Comparison of ENCODE assay signal across 11 mouse cellular contexts in the genomic region with DNA sequence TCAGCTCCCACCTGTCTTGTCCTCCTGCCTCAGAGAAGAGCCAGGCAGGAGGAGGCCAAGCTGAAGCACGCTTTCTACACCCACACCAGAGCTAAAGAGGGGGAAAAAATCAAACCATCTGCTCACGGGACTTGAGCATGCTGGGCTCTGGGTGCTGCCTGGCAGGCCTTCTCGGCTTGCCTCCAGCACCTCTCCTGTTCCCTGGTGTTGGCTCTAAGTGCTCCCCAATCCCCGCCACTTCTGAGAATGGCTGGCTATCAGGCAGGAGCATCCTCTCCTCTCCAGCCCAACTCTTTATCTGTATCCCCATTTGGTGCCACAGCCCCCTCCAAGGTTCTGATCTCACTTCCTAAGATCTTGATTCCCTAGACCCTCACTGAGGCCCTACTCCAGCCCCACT. TPM values are rescaled to one million over a fixed set of nuclear protein-coding genes. Genes with fewer than 3 reads are reported as not detected.
A peak's percentile ranks its signal among the peaks of the same experiment; 100 is the strongest.
DNase-seq lines count a peak whose midpoint lies in the region; ATAC-seq and TF ChIP-seq lines count a peak whose summit lies in the region.
"Had no signal": no experiment of that assay in that cellular context is flagged by ENCODE, and none has a peak within 500 bp of the region (broad histone marks: within the 10 kb centered on the region; RNA-seq: fewer than 3 reads in every experiment).

No protein-coding gene starts in this region.

- H3K9me3 ChIP-seq in forebrain, embryonic 16.5 days (ENCODE audit: control insufficient read depth, low read length), result no peaks in the 10 kb centered on the region
- H3K9me3 ChIP-seq in forebrain, embryonic 13.5 days (replicated peaks), result no peaks in the 10 kb centered on the region
- H3K9me3 ChIP-seq in liver, embryonic 15.5 days (replicated peaks), result no peaks in the 10 kb centered on the region
- H3K9me3 ChIP-seq in midbrain, embryonic 11.5 days (ENCODE audit: control insufficient read depth, low read length), result no peaks in the 10 kb centered on the region

- H3K9ac ChIP-seq in forebrain, embryonic 16.5 days (replicated peaks; ENCODE audit: low read depth, low read length), result no peak overlapping the region
- no peak overlapping the region for H3K9ac ChIP-seq in forebrain, embryonic 13.5 days
- peak overlapping the region; percentile 56 for H3K9ac ChIP-seq in liver, embryonic 15.5 days
- H3K9ac ChIP-seq in midbrain, embryonic 11.5 days (ENCODE audit: low read length), result no peak overlapping the region

- peaks cover 34% of the 10 kb centered on the region for H3K4me1 ChIP-seq in forebrain, embryonic 16.5 days (replicated peaks; ENCODE audit: control insufficient read depth, insufficient read depth, low read length)
- H3K4me1 ChIP-seq in forebrain, embryonic 13.5 days, result peaks cover 13% of the 10 kb centered on the region
- H3K4me1 ChIP-seq in cerebellum, adult 2 months (ENCODE audit: control insufficient read depth, insufficient read depth, low read length), result peaks cover 42% of the 10 kb centered on the region
- peaks cover 100% of the 10 kb centered on the region for H3K4me1 ChIP-seq in liver, embryonic 15.5 days (replicated peaks)
- H3K4me1 ChIP-seq in midbrain, embryonic 11.5 days (ENCODE audit: control insufficient read depth, insufficient read depth, low read length), result peaks cover 8% of the 10 kb centered on the region; the same call in 1 of the 2 replicates

- TF ChIP-seq POLR2A in cerebellum, adult 2 months (IDR thresholded peaks at IDR 0.05; ENCODE audit: borderline replicate concordance, insufficient read depth, low read length), result no peak

- TF ChIP-seq CTCF in cerebellum, adult 2 months (IDR thresholded peaks at IDR 0.05; ENCODE audit: borderline replicate concordance, insufficient read depth, low read depth, low read length), result no peak

- H3K4me3 ChIP-seq in forebrain, embryonic 16.5 days (replicated peaks; ENCODE audit: low read length), result no peak overlapping the region
- H3K4me3 ChIP-seq in forebrain, embryonic 13.5 days, result no peak overlapping the region
- H3K4me3 ChIP-seq in cerebellum, adult 2 months (replicated peaks; ENCODE audit: insufficient read depth, low read depth, low read length), result no peak overlapping the region
- H3K4me3 ChIP-seq in liver, embryonic 15.5 days (replicated peaks), result peak overlapping the region; percentile 16
- no peak overlapping the region for H3K4me3 ChIP-seq in midbrain, embryonic 11.5 days (ENCODE audit: low read depth, low read length)

- H3K36me3 ChIP-seq in forebrain, embryonic 16.5 days (ENCODE audit: control insufficient read depth, insufficient read depth), result no peaks in the 10 kb centered on the region
- no peaks in the 10 kb centered on the region for H3K36me3 ChIP-seq in forebrain, embryonic 13.5 days (ENCODE audit: poor library complexity, severe bottlenecking)
- peaks cover 25% of the 10 kb centered on the region for H3K36me3 ChIP-seq in liver, embryonic 15.5 days (replicated peaks)
- no peaks in the 10 kb centered on the region for H3K36me3 ChIP-seq in midbrain, embryonic 11.5 days (ENCODE audit: control insufficient read depth, insufficient read depth, low read length)

- H3K27ac ChIP-seq in forebrain, embryonic 16.5 days (ENCODE audit: low read length), result peak overlapping the region; percentile 77
- H3K27ac ChIP-seq in forebrain, embryonic 13.5 days, result no peak overlapping the region
- peak overlapping the region; percentile 44 for H3K27ac ChIP-seq in cerebellum, adult 2 months (ENCODE audit: insufficient read depth, low read length)
- peak overlapping the region; percentile 99 for H3K27ac ChIP-seq in liver, embryonic 15.5 days (replicated peaks)
- H3K27ac ChIP-seq in midbrain, embryonic 11.5 days (ENCODE audit: low read depth, low read length), result no peak overlapping the region
- H3K27ac ChIP-seq: macrophage had no signal

- ATAC-seq in forebrain, embryonic 16.5 days, result peak; percentile 69
- ATAC-seq in forebrain, embryonic 13.5 days, result no peak; the same call in 1 of the 2 replicates
- peak; percentile 30 for ATAC-seq in liver, embryonic 15.5 days (ENCODE audit: insufficient read depth)
- ATAC-seq in midbrain, embryonic 11.5 days (ENCODE audit: low FRiP score), result no peak

- WGBS in forebrain, embryonic 16.5 days, result 73% methylated on average over 4 of the region's 4 CpGs
- WGBS in forebrain, embryonic 13.5 days, result 79% methylated on average over 4 of the region's 4 CpGs
- WGBS in cerebellum, adult 2 months, result 10% methylated on average over 4 of the region's 4 CpGs
- WGBS in liver, embryonic 15.5 days (ENCODE audit: insufficient replicate concordance), result 25% methylated on average over 4 of the region's 4 CpGs
- 90% methylated on average over 4 of the region's 4 CpGs for WGBS in midbrain, embryonic 11.5 days

- peak; percentile 60 to 78 for DNase-seq in cerebellum, adult 2 months
- peak; percentile 33 to 53 for DNase-seq in layer of hippocampus, postnatal 10 days (ENCODE audit: low spot score in 2 of 2)
- DNase-seq in yolk sac, embryonic 10.5 days (ENCODE audit: low spot score), result no peak
- no peak for DNase-seq in midbrain, embryonic 11.5 days (ENCODE audit: low spot score, missing footprints)
- no peak for DNase-seq in lung, postnatal 4 days
- DNase-seq: gastrocnemius, postnatal 10 days had no signal

- H3K27me3 ChIP-seq in forebrain, embryonic 16.5 days (replicated peaks; ENCODE audit: control insufficient read depth, insufficient read depth, low read length), result no peaks in the 10 kb centered on the region
- H3K27me3 ChIP-seq in forebrain, embryonic 13.5 days, result no peaks in the 10 kb centered on the region
- no peaks in the 10 kb centered on the region for H3K27me3 ChIP-seq in cerebellum, adult 2 months (ENCODE audit: control insufficient read depth, insufficient read depth, low read length)
- H3K27me3 ChIP-seq in liver, embryonic 15.5 days, result no peaks in the 10 kb centered on the region
- no peaks in the 10 kb centered on the region for H3K27me3 ChIP-seq in midbrain, embryonic 11.5 days (ENCODE audit: control insufficient read depth, insufficient read depth, low read length)

- H3K4me2 ChIP-seq in forebrain, embryonic 16.5 days (ENCODE audit: low read length), result no peak overlapping the region
- H3K4me2 ChIP-seq in forebrain, embryonic 13.5 days, result no peak overlapping the region
- peak overlapping the region; percentile 100 for H3K4me2 ChIP-seq in liver, embryonic 15.5 days
- H3K4me2 ChIP-seq in midbrain, embryonic 11.5 days, result no peak overlapping the region

RNA-seq across cellular contexts. Expression of a gene that starts 6.1 kb away (rescaled TPM):
- polyA plus RNA-seq in forebrain, embryonic 16.5 days (2015; fragmentation: Nextera tagmentation; extraction: Ambion mirVana), result 20.6 and 24.6 TPM in 2 replicates
- 10.6 and 12.2 TPM in 2 replicates for polyA plus RNA-seq in forebrain, embryonic 13.5 days (2015; fragmentation: Nextera tagmentation; extraction: Ambion mirVana)
- polyA plus RNA-seq in cerebellum, adult 2 months (2012; rRNA removed), result 45.6 and 50.3 TPM in 2 replicates
- 10 to 100 TPM; 77.7 to 87.8 TPM for total RNA-seq in layer of hippocampus, postnatal 10 days (2021)
- 6.6 and 7.9 TPM in 2 replicates for polyA plus RNA-seq in liver, embryonic 15.5 days (2015; fragmentation: Nextera tagmentation; extraction: Ambion mirVana)
- polyA plus RNA-seq in midbrain, embryonic 11.5 days (2014; fragmentation: Nextera tagmentation; extraction: Ambion mirVana), result 6.5 and 7.3 TPM in 2 replicates

RNA-seq across cellular contexts. Expression of a gene that starts 10.1 kb away (rescaled TPM):
- 4.7 and 5.2 TPM in 2 replicates for polyA plus RNA-seq in forebrain, embryonic 16.5 days (2015; fragmentation: Nextera tagmentation; extraction: Ambion mirVana)
- 2.4 and 2.9 TPM in 2 replicates for polyA plus RNA-seq in forebrain, embryonic 13.5 days (2015; fragmentation: Nextera tagmentation; extraction: Ambion mirVana)
- 3.8 and 4.5 TPM in 2 replicates for polyA plus RNA-seq in cerebellum, adult 2 months (2012; rRNA removed)
- total RNA-seq in layer of hippocampus, postnatal 10 days (2021), result 10 to 100 TPM; 13.5 to 14.4 TPM
- polyA plus RNA-seq in liver, embryonic 15.5 days (2015; fragmentation: Nextera tagmentation; extraction: Ambion mirVana), result 1.1 and 1.2 TPM in 2 replicates
- polyA plus RNA-seq in midbrain, embryonic 11.5 days (2014; fragmentation: Nextera tagmentation; extraction: Ambion mirVana), result 2.3 and 3.0 TPM in 2 replicates
- total RNA-seq: neutrophil, adult 5-6 weeks had no signal
- polyA plus RNA-seq: macrophage had no signal

RNA-seq across cellular contexts. Expression of a gene that starts 21.4 kb away (rescaled TPM):
- polyA plus RNA-seq in forebrain, embryonic 16.5 days (2015; fragmentation: Nextera tagmentation; extraction: Ambion mirVana), result 10.2 and 12.2 TPM in 2 replicates
- 14.8 and 15.4 TPM in 2 replicates for polyA plus RNA-seq in forebrain, embryonic 13.5 days (2015; fragmentation: Nextera tagmentation; extraction: Ambion mirVana)
- polyA plus RNA-seq in cerebellum, adult 2 months (2012; rRNA removed), result 27.3 and 28.4 TPM in 2 replicates
- total RNA-seq in layer of hippocampus, postnatal 10 days (2021), result 10 to 100 TPM in 1 of 2 experiments, 1 to 10 TPM in 1; 9.1 to 13.0 TPM
- 8.2 and 9.6 TPM in 2 replicates for polyA plus RNA-seq in liver, embryonic 15.5 days (2015; fragmentation: Nextera tagmentation; extraction: Ambion mirVana)
- 15.1 and 16.9 TPM in 2 replicates for polyA plus RNA-seq in midbrain, embryonic 11.5 days (2014; fragmentation: Nextera tagmentation; extraction: Ambion mirVana)

RNA-seq across cellular contexts. Expression of a gene that starts 29.8 kb away (rescaled TPM):
- 881 and 1,064 TPM in 2 replicates for polyA plus RNA-seq in forebrain, embryonic 16.5 days (2015; fragmentation: Nextera tagmentation; extraction: Ambion mirVana)
- 602 and 648 TPM in 2 replicates for polyA plus RNA-seq in forebrain, embryonic 13.5 days (2015; fragmentation: Nextera tagmentation; extraction: Ambion mirVana)
- polyA plus RNA-seq in cerebellum, adult 2 months (2012; rRNA removed), result 2,309 TPM in 2 replicates
- total RNA-seq in layer of hippocampus, postnatal 10 days (2021), result 1,000 to 10,000 TPM; 1,281 to 1,362 TPM
- polyA plus RNA-seq in liver, embryonic 15.5 days (2015; fragmentation: Nextera tagmentation; extraction: Ambion mirVana), result 362 and 405 TPM in 2 replicates
- 437 and 465 TPM in 2 replicates for polyA plus RNA-seq in midbrain, embryonic 11.5 days (2014; fragmentation: Nextera tagmentation; extraction: Ambion mirVana)

RNA-seq across cellular contexts. Expression of a gene that starts 35.7 kb away (rescaled TPM):
- 25.5 and 28.2 TPM in 2 replicates for polyA plus RNA-seq in forebrain, embryonic 16.5 days (2015; fragmentation: Nextera tagmentation; extraction: Ambion mirVana)
- polyA plus RNA-seq in forebrain, embryonic 13.5 days (2015; fragmentation: Nextera tagmentation; extraction: Ambion mirVana), result 30.1 and 31.8 TPM in 2 replicates
- 37.0 and 40.1 TPM in 2 replicates for polyA plus RNA-seq in cerebellum, adult 2 months (2012; rRNA removed)
- total RNA-seq in layer of hippocampus, postnatal 10 days (2021), result 10 to 100 TPM; 33.8 to 40.1 TPM
- polyA plus RNA-seq in liver, embryonic 15.5 days (2015; fragmentation: Nextera tagmentation; extraction: Ambion mirVana), result 21.4 and 23.6 TPM in 2 replicates
- polyA plus RNA-seq in midbrain, embryonic 11.5 days (2014; fragmentation: Nextera tagmentation; extraction: Ambion mirVana), result 26.8 and 27.3 TPM in 2 replicates

Comparison
In these comparisons a context has a peak if more than half of its experiments do, and no peak if none do; other contexts are left out.
1. ATAC-seq: peak in forebrain, embryonic 16.5 days (single experiment) and liver, embryonic 15.5 days (single experiment); none in forebrain, embryonic 13.5 days (single experiment) and midbrain, embryonic 11.5 days (single experiment).
2. H3K27ac ChIP-seq: peak in forebrain, embryonic 16.5 days (single experiment), cerebellum, adult 2 months (single experiment) and liver, embryonic 15.5 days (single experiment); none in forebrain, embryonic 13.5 days (single experiment) and midbrain, embryonic 11.5 days (single experiment).
3. DNase-seq: peak in cerebellum, adult 2 months (2 of 2) and layer of hippocampus, postnatal 10 days (2 of 2); none in yolk sac, embryonic 10.5 days (single experiment), midbrain, embryonic 11.5 days (single experiment) and lung, postnatal 4 days (0 of 2).